Mouse (Mus musculus): ENCODE data around the gene Gm20431. TPM values are rescaled to one million over a fixed set of nuclear protein-coding genes. Genes with fewer than 3 reads are reported as not detected.

The Gm20431 gene
- total and polyA plus RNA-seq, 2 experiments from 2014 or later = 12.0 TPM; not detected in 1

- no peak for TF ChIP-seq CTCF (IDR thresholded peaks at IDR 0.05)
- Histone ChIP-seq H3K4me1 (ENCODE audit: insufficient read depth, low read length) (no peaks in the 10 kb centered on the region), H3K9me3 (ENCODE audit: low read length) (no peaks in the 10 kb centered on the region), H3K9ac (replicated peaks; ENCODE audit: low read length, poor library complexity, severe bottlenecking) (no peak overlapping the region), H3K27me3 (ENCODE audit: insufficient read depth, low read length) (0 out of 2 replicates have a peak, but pooled peaks cover 4% of the 10 kb centered on the region), H3K4me3 (ENCODE audit: low read depth, low read length) (no peak overlapping the region), H3K4me2 (ENCODE audit: low read depth, low read length, poor library complexity, severe bottlenecking) (no peak overlapping the region), H3K36me3 (ENCODE audit: insufficient read depth, low read length) (no peaks in the 10 kb centered on the region), H3K27ac (ENCODE audit: low read depth, low read length) (no peak overlapping the region)
- WGBS = 88% methylated on average over 3 of the region's 3 CpGs
- no peak for ATAC-seq (ENCODE audit: low FRiP score)
- no peak for DNase-seq (ENCODE audit: low spot score)
Observed at GRCm38 (mm10) chr2:167683721-167684120, 22.4 kb upstream of the Gm20431 start.

GRCm38 (mm10) chr2:167680657-167681056 lies 19.4 kb upstream of the Gm20431 start:
- no peak overlapping the region for H3K4me2 ChIP-seq (ENCODE audit: low read depth, low read length, poor library complexity, severe bottlenecking)
- H3K9ac ChIP-seq (replicated peaks; ENCODE audit: low read length, poor library complexity, severe bottlenecking) = no peak overlapping the region
- DNase-seq (ENCODE audit: low spot score) (peak; percentile 65), ATAC-seq (ENCODE audit: low FRiP score) (no peak)
- H3K9me3 ChIP-seq (ENCODE audit: low read length) = no peaks in the 10 kb centered on the region
- 50% methylated on average over 5 of the region's 5 CpGs for WGBS
- no peak overlapping the region for H3K27ac ChIP-seq (ENCODE audit: low read depth, low read length)
- no peaks in the 10 kb centered on the region for H3K4me1 ChIP-seq (ENCODE audit: insufficient read depth, low read length)
- peak; percentile 70 for TF ChIP-seq CTCF (IDR thresholded peaks at IDR 0.05)
- 0 out of 2 replicates have a peak, but pooled peaks cover 4% of the 10 kb centered on the region for H3K27me3 ChIP-seq (ENCODE audit: insufficient read depth, low read length)
- no peaks in the 10 kb centered on the region for H3K36me3 ChIP-seq (ENCODE audit: insufficient read depth, low read length)
- H3K4me3 ChIP-seq (ENCODE audit: low read depth, low read length) = no peak overlapping the region

GRCm38 (mm10) chr2:167679902-167680430 lies 18.7 kb upstream of the Gm20431 start:
- Histone ChIP-seq H3K36me3 (ENCODE audit: insufficient read depth, low read length) (no peaks in the 10 kb centered on the region), H3K4me2 (ENCODE audit: low read depth, low read length, poor library complexity, severe bottlenecking) (no peak overlapping the region), H3K27me3 (ENCODE audit: insufficient read depth, low read length) (0 out of 2 replicates have a peak, but pooled peaks cover 3% of the 10 kb centered on the region), H3K9me3 (ENCODE audit: low read length) (no peaks in the 10 kb centered on the region), H3K27ac (ENCODE audit: low read depth, low read length) (no peak overlapping the region), H3K4me3 (ENCODE audit: low read depth, low read length) (no peak overlapping the region), H3K9ac (replicated peaks; ENCODE audit: low read length, poor library complexity, severe bottlenecking) (no peak overlapping the region), H3K4me1 (ENCODE audit: insufficient read depth, low read length) (no peaks in the 10 kb centered on the region)
- 4% methylated on average over 13 of the region's 13 CpGs for WGBS
- peak; percentile 84 for ATAC-seq (ENCODE audit: low FRiP score)
- peak; percentile 72 for DNase-seq (ENCODE audit: low spot score)
- TF ChIP-seq CTCF (IDR thresholded peaks at IDR 0.05) = peak; percentile 95

- peak; percentile 49 for TF ChIP-seq CTCF (IDR thresholded peaks at IDR 0.05)
- Histone ChIP-seq H3K27ac (ENCODE audit: low read depth, low read length) (no peak overlapping the region), H3K27me3 (ENCODE audit: insufficient read depth, low read length) (no peaks in the 10 kb centered on the region), H3K9me3 (ENCODE audit: low read length) (no peaks in the 10 kb centered on the region), H3K4me2 (ENCODE audit: low read depth, low read length, poor library complexity, severe bottlenecking) (no peak overlapping the region), H3K4me1 (ENCODE audit: insufficient read depth, low read length) (no peaks in the 10 kb centered on the region), H3K4me3 (ENCODE audit: low read depth, low read length) (no peak overlapping the region), H3K9ac (replicated peaks; ENCODE audit: low read length, poor library complexity, severe bottlenecking) (no peak overlapping the region), H3K36me3 (ENCODE audit: insufficient read depth, low read length) (no peaks in the 10 kb centered on the region)
- no peak for ATAC-seq (ENCODE audit: low FRiP score)
- 49% methylated on average over 5 of the region's 5 CpGs for WGBS
- no peak for DNase-seq (ENCODE audit: low spot score)
Observed at GRCm38 (mm10) chr2:167678600-167678999, 17.3 kb upstream of the Gm20431 start.

- 42% methylated on average over 14 of the region's 14 CpGs for WGBS
- TF ChIP-seq CTCF (IDR thresholded peaks at IDR 0.05) = peak; percentile 60
- Histone ChIP-seq H3K9ac (replicated peaks; ENCODE audit: low read length, poor library complexity, severe bottlenecking) (no peak overlapping the region), H3K36me3 (ENCODE audit: insufficient read depth, low read length) (no peaks in the 10 kb centered on the region), H3K4me3 (ENCODE audit: low read depth, low read length) (no peak overlapping the region), H3K27me3 (ENCODE audit: insufficient read depth, low read length) (no peaks in the 10 kb centered on the region), H3K9me3 (ENCODE audit: low read length) (no peaks in the 10 kb centered on the region), H3K4me2 (ENCODE audit: low read depth, low read length, poor library complexity, severe bottlenecking) (no peak overlapping the region), H3K27ac (ENCODE audit: low read depth, low read length) (no peak overlapping the region), H3K4me1 (ENCODE audit: insufficient read depth, low read length) (no peaks in the 10 kb centered on the region)
- ATAC-seq (ENCODE audit: low FRiP score) (no peak), DNase-seq (ENCODE audit: low spot score) (peak; percentile 33)
Observed at GRCm38 (mm10) chr2:167675120-167675909, 14.0 kb upstream of the Gm20431 start.

GRCm38 (mm10) chr2:167672212-167672685 lies 11.0 kb upstream of the Gm20431 start:
- 25% methylated on average over 13 of the region's 13 CpGs for WGBS
- Histone ChIP-seq H3K27ac (ENCODE audit: low read depth, low read length) (no peak overlapping the region), H3K36me3 (ENCODE audit: insufficient read depth, low read length) (no peaks in the 10 kb centered on the region), H3K9me3 (ENCODE audit: low read length) (no peaks in the 10 kb centered on the region), H3K4me1 (ENCODE audit: insufficient read depth, low read length) (no peaks in the 10 kb centered on the region), H3K9ac (replicated peaks; ENCODE audit: low read length, poor library complexity, severe bottlenecking) (no peak overlapping the region), H3K4me2 (ENCODE audit: low read depth, low read length, poor library complexity, severe bottlenecking) (peak overlapping the region; percentile 24; the same call in 1 of the 2 replicates), H3K27me3 (ENCODE audit: insufficient read depth, low read length) (no peaks in the 10 kb centered on the region), H3K4me3 (ENCODE audit: low read depth, low read length) (no peak overlapping the region)
- DNase-seq (ENCODE audit: low spot score) (peak; percentile 47), ATAC-seq (ENCODE audit: low FRiP score) (0 out of 2 replicates have a peak, but pooled peaks have one; percentile 34)
- TF ChIP-seq CTCF (IDR thresholded peaks at IDR 0.05) = no peak

Data from midbrain, postnatal 0 days (tissue).